13 mouse cellular contexts compared by ENCODE assay signal in the genomic region with DNA sequence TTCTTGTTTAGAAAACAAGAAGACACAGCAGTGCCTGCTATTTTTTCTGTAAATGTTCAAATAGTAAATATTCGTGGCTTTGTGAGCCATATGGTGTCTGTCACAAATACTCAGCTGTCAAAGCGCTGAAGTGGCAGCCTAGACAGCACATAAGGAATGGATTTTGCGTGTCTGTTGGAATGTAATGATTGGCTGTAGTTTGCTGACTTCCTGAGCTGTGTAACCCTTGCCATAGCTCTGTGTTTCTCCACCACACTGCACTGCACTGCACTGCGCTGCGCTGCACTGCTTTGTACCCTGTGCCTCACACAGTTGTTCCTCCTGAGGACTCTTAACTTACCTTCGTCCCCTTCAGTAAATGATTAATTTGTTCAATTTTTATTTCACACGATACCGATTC. TPM values are rescaled to one million over a fixed set of nuclear protein-coding genes. Genes with fewer than 3 reads are reported as not detected.
DNase-seq lines count a peak whose midpoint lies in the region; ATAC-seq lines count a peak whose summit lies in the region.
"Had no signal": no experiment of that assay in that cellular context is flagged by ENCODE, and none has a peak within 500 bp of the region (broad histone marks: within the 10 kb centered on the region; RNA-seq: fewer than 3 reads in every experiment).

No protein-coding gene starts in this region.

- peak; percentile 47 for DNase-seq in kidney, adult 9 months
- no peak for DNase-seq in midbrain, embryonic 11.5 days (ENCODE audit: low spot score, missing footprints)
- no peak for DNase-seq in frontal cortex, postnatal 36 days (ENCODE audit: low spot score in 2 of 2)
- DNase-seq: cerebellum, adult 9-11 months; gastrocnemius, postnatal 14 days; right cerebral cortex, postnatal 4 days had no signal

- H3K27ac ChIP-seq in kidney, embryonic 14.5 days (ENCODE audit: low read depth, low read length), result no peak overlapping the region
- H3K27ac ChIP-seq in midbrain, embryonic 15.5 days, result 0 out of 2 replicates have a peak overlapping the region, but pooled peaks have one; percentile 8
- no peak overlapping the region for H3K27ac ChIP-seq in midbrain, embryonic 16.5 days (ENCODE audit: low read length)
- peak overlapping the region; percentile 1 for H3K27ac ChIP-seq in intestine, embryonic 16.5 days (ENCODE audit: low read length)
- H3K27ac ChIP-seq in neural tube, embryonic 15.5 days (replicated peaks), result peak overlapping the region; percentile 23; the same call in 1 of the 2 replicates
- H3K27ac ChIP-seq in midbrain, embryonic 11.5 days (ENCODE audit: low read depth, low read length), result no peak overlapping the region; the same call in 1 of the 2 replicates
- H3K27ac ChIP-seq: left cerebral cortex, adult 2 months had no signal

- H3K27me3 ChIP-seq in kidney, embryonic 14.5 days (ENCODE audit: control insufficient read depth, insufficient read depth, low read length), result no peaks in the 10 kb centered on the region
- H3K27me3 ChIP-seq in midbrain, embryonic 15.5 days (replicated peaks), result no peaks in the 10 kb centered on the region
- no peaks in the 10 kb centered on the region for H3K27me3 ChIP-seq in midbrain, embryonic 16.5 days (ENCODE audit: control insufficient read depth, insufficient read depth, low read depth, low read length)
- H3K27me3 ChIP-seq in intestine, embryonic 16.5 days (replicated peaks; ENCODE audit: control insufficient read depth, insufficient read depth, low read length), result no peaks in the 10 kb centered on the region
- H3K27me3 ChIP-seq in neural tube, embryonic 15.5 days (replicated peaks), result no peaks in the 10 kb centered on the region
- no peaks in the 10 kb centered on the region for H3K27me3 ChIP-seq in midbrain, embryonic 11.5 days (ENCODE audit: control insufficient read depth, insufficient read depth, low read length)
- H3K27me3 ChIP-seq: heart, embryonic 15.5 days had no signal

- ATAC-seq in kidney, embryonic 14.5 days (ENCODE audit: low FRiP score, low TSS enrichment), result no peak
- no peak for ATAC-seq in midbrain, embryonic 15.5 days (replicated peaks)
- ATAC-seq in midbrain, embryonic 16.5 days, result no peak
- peak; percentile 74 for ATAC-seq in intestine, embryonic 16.5 days
- no peak; the same call in 1 of the 2 replicates for ATAC-seq in neural tube, embryonic 15.5 days (ENCODE audit: low FRiP score)
- no peak for ATAC-seq in midbrain, embryonic 11.5 days (ENCODE audit: low FRiP score)

- H3K36me3 ChIP-seq in kidney, embryonic 14.5 days (ENCODE audit: control insufficient read depth, insufficient read depth, low read length), result no peaks in the 10 kb centered on the region
- no peaks in the 10 kb centered on the region for H3K36me3 ChIP-seq in midbrain, embryonic 15.5 days (replicated peaks)
- H3K36me3 ChIP-seq in midbrain, embryonic 16.5 days (ENCODE audit: control insufficient read depth, insufficient read depth, low read length), result no peaks in the 10 kb centered on the region
- 0 out of 2 replicates have a peak, but pooled peaks cover 2% of the 10 kb centered on the region for H3K36me3 ChIP-seq in intestine, embryonic 16.5 days (ENCODE audit: control insufficient read depth, insufficient read depth, low read length)
- no peaks in the 10 kb centered on the region for H3K36me3 ChIP-seq in neural tube, embryonic 15.5 days
- H3K36me3 ChIP-seq in midbrain, embryonic 11.5 days (ENCODE audit: control insufficient read depth, insufficient read depth, low read length), result no peaks in the 10 kb centered on the region
- H3K36me3 ChIP-seq: heart, embryonic 15.5 days had no signal

- no peak overlapping the region for H3K9ac ChIP-seq in kidney, embryonic 14.5 days (ENCODE audit: low read depth, low read length)
- H3K9ac ChIP-seq in midbrain, embryonic 15.5 days, result no peak overlapping the region
- H3K9ac ChIP-seq in midbrain, embryonic 16.5 days (ENCODE audit: low read depth, low read length), result no peak overlapping the region
- no peak overlapping the region for H3K9ac ChIP-seq in intestine, embryonic 16.5 days (ENCODE audit: low read depth, low read length)
- no peak overlapping the region for H3K9ac ChIP-seq in neural tube, embryonic 15.5 days (replicated peaks)
- H3K9ac ChIP-seq in midbrain, embryonic 11.5 days (ENCODE audit: low read length), result no peak overlapping the region
- H3K9ac ChIP-seq: heart, embryonic 15.5 days had no signal

- peaks cover 31% of the 10 kb centered on the region for H3K4me1 ChIP-seq in kidney, embryonic 14.5 days (ENCODE audit: control insufficient read depth, insufficient read depth, low read length)
- peaks cover 5% of the 10 kb centered on the region for H3K4me1 ChIP-seq in midbrain, embryonic 15.5 days
- H3K4me1 ChIP-seq in midbrain, embryonic 16.5 days (ENCODE audit: control insufficient read depth, insufficient read depth, low read length), result no peaks in the 10 kb centered on the region; the same call in 1 of the 2 replicates
- H3K4me1 ChIP-seq in intestine, embryonic 16.5 days (ENCODE audit: control insufficient read depth, insufficient read depth, low read length), result peaks cover 34% of the 10 kb centered on the region
- peaks cover 31% of the 10 kb centered on the region for H3K4me1 ChIP-seq in neural tube, embryonic 15.5 days
- no peaks in the 10 kb centered on the region for H3K4me1 ChIP-seq in midbrain, embryonic 11.5 days (ENCODE audit: control insufficient read depth, insufficient read depth, low read length)

- H3K4me3 ChIP-seq in kidney, embryonic 14.5 days (ENCODE audit: low read length), result no peak overlapping the region
- no peak overlapping the region for H3K4me3 ChIP-seq in midbrain, embryonic 15.5 days
- no peak overlapping the region for H3K4me3 ChIP-seq in midbrain, embryonic 16.5 days (ENCODE audit: low read depth, low read length)
- no peak overlapping the region for H3K4me3 ChIP-seq in intestine, embryonic 16.5 days (ENCODE audit: low read length)
- no peak overlapping the region for H3K4me3 ChIP-seq in neural tube, embryonic 15.5 days (replicated peaks)
- H3K4me3 ChIP-seq in midbrain, embryonic 11.5 days (ENCODE audit: low read depth, low read length), result no peak overlapping the region
- H3K4me3 ChIP-seq: heart, embryonic 15.5 days; left cerebral cortex, adult 2 months had no signal

- H3K4me2 ChIP-seq in kidney, embryonic 14.5 days (replicated peaks; ENCODE audit: low read depth, low read length), result no peak overlapping the region
- H3K4me2 ChIP-seq in midbrain, embryonic 15.5 days, result no peak overlapping the region
- H3K4me2 ChIP-seq in midbrain, embryonic 16.5 days (ENCODE audit: low read length), result no peak overlapping the region
- H3K4me2 ChIP-seq in intestine, embryonic 16.5 days (ENCODE audit: low read depth, low read length), result 0 out of 2 replicates have a peak overlapping the region, but pooled peaks have one; percentile 2
- H3K4me2 ChIP-seq in neural tube, embryonic 15.5 days, result no peak overlapping the region
- H3K4me2 ChIP-seq in midbrain, embryonic 11.5 days, result no peak overlapping the region
- H3K4me2 ChIP-seq: heart, embryonic 15.5 days had no signal

- 64% methylated on average over 8 of the region's 8 CpGs for WGBS in kidney, embryonic 14.5 days
- 86% methylated on average over 8 of the region's 8 CpGs for WGBS in midbrain, embryonic 15.5 days
- 87% methylated on average over 8 of the region's 8 CpGs for WGBS in midbrain, embryonic 16.5 days
- 57% methylated on average over 8 of the region's 8 CpGs for WGBS in intestine, embryonic 16.5 days
- WGBS in neural tube, embryonic 15.5 days, result 72% methylated on average over 8 of the region's 8 CpGs
- WGBS in midbrain, embryonic 11.5 days, result 89% methylated on average over 8 of the region's 8 CpGs

- H3K9me3 ChIP-seq in kidney, embryonic 14.5 days (ENCODE audit: control insufficient read depth, low read length), result no peaks in the 10 kb centered on the region
- no peaks in the 10 kb centered on the region for H3K9me3 ChIP-seq in midbrain, embryonic 15.5 days
- no peaks in the 10 kb centered on the region for H3K9me3 ChIP-seq in midbrain, embryonic 16.5 days (replicated peaks; ENCODE audit: control insufficient read depth, low read length, poor library complexity, severe bottlenecking)
- no peaks in the 10 kb centered on the region for H3K9me3 ChIP-seq in intestine, embryonic 16.5 days (ENCODE audit: control insufficient read depth, low read length)
- no peaks in the 10 kb centered on the region for H3K9me3 ChIP-seq in neural tube, embryonic 15.5 days (replicated peaks)
- no peaks in the 10 kb centered on the region for H3K9me3 ChIP-seq in midbrain, embryonic 11.5 days (ENCODE audit: control insufficient read depth, low read length)
- H3K9me3 ChIP-seq: heart, embryonic 15.5 days had no signal

RNA-seq across cellular contexts. Expression of a gene that starts 41.6 kb away (rescaled TPM):
- polyA plus RNA-seq in kidney, embryonic 14.5 days (2014; fragmentation: Nextera tagmentation; extraction: Ambion mirVana), result 23.9 and 26.1 TPM in 2 replicates
- 35.1 and 47.1 TPM in 2 replicates for polyA plus RNA-seq in midbrain, embryonic 15.5 days (2015; fragmentation: Nextera tagmentation; extraction: Ambion mirVana)
- 18.2 and 18.4 TPM in 2 replicates for polyA plus RNA-seq in midbrain, embryonic 16.5 days (2015; fragmentation: Nextera tagmentation; extraction: Ambion mirVana)
- 8.1 and 8.6 TPM in 2 replicates for polyA plus RNA-seq in intestine, embryonic 16.5 days (2015; fragmentation: Nextera tagmentation; extraction: Ambion mirVana)
- polyA plus RNA-seq in neural tube, embryonic 15.5 days (2015; fragmentation: Nextera tagmentation; extraction: Ambion mirVana), result 18.2 and 30.9 TPM in 2 replicates
- 21.7 and 23.6 TPM in 2 replicates for polyA plus RNA-seq in midbrain, embryonic 11.5 days (2014; fragmentation: Nextera tagmentation; extraction: Ambion mirVana)

RNA-seq across cellular contexts. Expression of a gene that starts 45.5 kb away (rescaled TPM):
- polyA plus RNA-seq in kidney, embryonic 14.5 days (2014; fragmentation: Nextera tagmentation; extraction: Ambion mirVana), result 54.5 and 60.9 TPM in 2 replicates
- polyA plus RNA-seq in midbrain, embryonic 15.5 days (2015; fragmentation: Nextera tagmentation; extraction: Ambion mirVana), result 43.4 and 51.0 TPM in 2 replicates
- 34.8 and 43.1 TPM in 2 replicates for polyA plus RNA-seq in midbrain, embryonic 16.5 days (2015; fragmentation: Nextera tagmentation; extraction: Ambion mirVana)
- 17.6 and 22.0 TPM in 2 replicates for polyA plus RNA-seq in intestine, embryonic 16.5 days (2015; fragmentation: Nextera tagmentation; extraction: Ambion mirVana)
- polyA plus RNA-seq in neural tube, embryonic 15.5 days (2015; fragmentation: Nextera tagmentation; extraction: Ambion mirVana), result 36.7 and 40.5 TPM in 2 replicates
- polyA plus RNA-seq in midbrain, embryonic 11.5 days (2014; fragmentation: Nextera tagmentation; extraction: Ambion mirVana), result 23.2 and 26.6 TPM in 2 replicates

Comparison
In these comparisons a context has a peak if more than half of its experiments do, and no peak if none do; other contexts are left out.
1. H3K27ac ChIP-seq: peak in midbrain, embryonic 15.5 days (single experiment), intestine, embryonic 16.5 days (single experiment) and neural tube, embryonic 15.5 days (single experiment); none in kidney, embryonic 14.5 days (single experiment), midbrain, embryonic 16.5 days (single experiment) and midbrain, embryonic 11.5 days (single experiment).